Mouse (Mus musculus) MEL (cell line): Measurements from ENCODE around the gene Ceacam20.

Source experiments
- CTCF ChIP-seq, 3 experiments: IDR thresholded peaks in 2 of 3; conservative IDR thresholded peaks in 1 of 3; 2 replicates each; pipeline ENCODE4 v1.5.1; 2011 to 2012; ENCODE audit warnings: low read length in 3 of 3, low read depth in 2 of 3, mild to moderate bottlenecking in 2 of 3, improper control_type of control experiment in 1 of 3, inconsistent platforms in 1 of 3, mixed read lengths in 1 of 3, moderate library complexity in 1 of 3; ENCODE audit not compliant: control insufficient read depth in 1 of 3, insufficient read depth in 1 of 3, poor library complexity in 1 of 3, severe bottlenecking in 1 of 3
- GATA1 ChIP-seq: IDR thresholded peaks from 2 replicates; pipeline ENCODE4 v1.6.1; 2011; ENCODE audit warnings: low read depth, low read length, improper control_type of control experiment
- POLR2A ChIP-seq, 2 experiments: IDR thresholded peaks; 2 replicates each; pipeline ENCODE4 v1.6.1; 2011 to 2012; ENCODE audit warnings: low read length in 2 of 2, mild to moderate bottlenecking in 2 of 2, control low read depth in 1 of 2, improper control_type of control experiment in 1 of 2, low read depth in 1 of 2, moderate library complexity in 1 of 2; ENCODE audit not compliant: control insufficient read depth in 1 of 2, insufficient read depth in 1 of 2, poor library complexity in 1 of 2
- ZNF384 ChIP-seq: IDR thresholded peaks from 2 replicates; pipeline ENCODE4 v1.6.1; 2012; ENCODE audit warnings: low read depth, mild to moderate bottlenecking, inconsistent platforms, low read length, improper control_type of control experiment

DNA sequence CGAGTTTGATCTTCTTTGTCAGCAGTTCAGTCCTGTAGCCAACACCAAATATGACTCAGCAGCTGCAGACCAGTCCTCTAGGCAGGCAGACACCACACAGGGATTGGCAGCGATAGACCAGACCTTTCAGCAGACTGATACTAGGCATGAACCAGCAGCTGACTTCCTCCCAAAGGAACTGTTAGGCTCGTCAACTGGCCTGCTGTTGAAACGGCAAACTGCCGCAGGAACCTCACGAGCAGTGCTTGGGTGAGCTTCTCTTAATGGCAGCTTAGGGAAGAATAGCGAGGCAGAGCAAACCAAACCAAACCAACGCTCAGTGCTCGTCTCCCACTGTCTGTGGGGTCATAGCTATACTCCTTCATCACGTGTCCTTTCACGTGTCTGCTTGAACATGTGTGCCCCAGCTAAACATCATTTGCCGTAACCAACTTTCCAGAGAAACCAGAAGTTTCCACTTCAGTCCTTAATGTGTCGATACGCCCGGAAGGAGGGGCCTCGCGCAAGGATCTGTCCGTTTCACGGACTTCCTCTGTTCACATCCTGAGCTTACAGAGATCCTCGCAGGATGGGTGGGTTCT lies 30.0 kb upstream of the Ceacam20 start:
- no peak for TF ChIP-seq POLR2A (IDR thresholded peaks at IDR 0.05; ENCODE audit: control insufficient read depth in 1 of 2, insufficient read depth in 1 of 2, low read depth in 1 of 2, low read length in 2 of 2, poor library complexity in 1 of 2)
- TF ChIP-seq CTCF (IDR thresholded peaks at IDR 0.05 in 2 of 3, conservative IDR thresholded peaks at IDR 0.05 in 1 of 3; ENCODE audit: control insufficient read depth in 1 of 3, insufficient read depth in 1 of 3, low read depth in 2 of 3, low read length in 3 of 3, poor library complexity in 1 of 3, severe bottlenecking in 1 of 3) = no peak
- no peak for TF ChIP-seq GATA1
- no peak for TF ChIP-seq ZNF384
